Comparison of ENCODE assay signal across 27 mouse cellular contexts in genomic region chr14:85215026-85215425, GRCm38 (mm10).
"Had no signal": no experiment of that assay in that cellular context is flagged by ENCODE, and none has a peak within 500 bp of the region (broad histone marks: within the 10 kb centered on the region; RNA-seq: fewer than 3 reads in every experiment).

No protein-coding gene starts in this region.

- H3K9me3 ChIP-seq: heart, embryonic 10.5 days; heart, embryonic 12.5 days; hindbrain, embryonic 10.5 days; hindbrain, embryonic 12.5 days; kidney, embryonic 15.5 days; limb, embryonic 12.5 days; liver, embryonic 13.5 days; liver, embryonic 15.5 days had no signal

- H3K4me1 ChIP-seq: heart, embryonic 10.5 days; heart, embryonic 12.5 days; hindbrain, embryonic 10.5 days; hindbrain, embryonic 12.5 days; kidney, embryonic 15.5 days; limb, embryonic 12.5 days; liver, embryonic 13.5 days; liver, embryonic 15.5 days had no signal

- DNase-seq: gastrocnemius, adult 2 months; gastrocnemius, postnatal 10 days; gastrocnemius, postnatal 25 days; heart, adult 18-20 months; heart, postnatal 10 days; heart, postnatal 4 days; kidney, adult 11 months; kidney, adult 2 months; kidney, adult 9 months; kidney, postnatal 14 days; kidney, postnatal 36 days; layer of hippocampus, adult 9-11 months; layer of hippocampus, postnatal 36 days; liver; liver, embryonic 13.5 days had no signal

- H3K27me3 ChIP-seq: heart, embryonic 12.5 days; hindbrain, embryonic 12.5 days; kidney, embryonic 15.5 days; limb, embryonic 12.5 days; liver, embryonic 13.5 days; liver, embryonic 15.5 days had no signal

- ATAC-seq: hindbrain, embryonic 16.5 days; intestine, embryonic 16.5 days had no signal

- H3K27ac ChIP-seq: gastrocnemius, adult 2 months; heart, embryonic 10.5 days; hindbrain, embryonic 10.5 days; hindbrain, embryonic 12.5 days; hindbrain, embryonic 14.5 days; kidney, embryonic 15.5 days; kidney, postnatal 0 days; limb, embryonic 12.5 days; liver, embryonic 13.5 days; liver, embryonic 15.5 days had no signal

- H3K4me3 ChIP-seq: gastrocnemius, adult 2 months; heart, embryonic 10.5 days; heart, embryonic 12.5 days; hindbrain, embryonic 10.5 days; hindbrain, embryonic 12.5 days; kidney, embryonic 15.5 days; limb, embryonic 12.5 days; liver, embryonic 13.5 days; liver, embryonic 15.5 days had no signal

- H3K36me3 ChIP-seq: heart, embryonic 10.5 days; heart, embryonic 12.5 days; hindbrain, embryonic 10.5 days; hindbrain, embryonic 12.5 days; kidney, embryonic 15.5 days; limb, embryonic 12.5 days; liver, embryonic 13.5 days; liver, embryonic 15.5 days had no signal

- H3K9ac ChIP-seq: heart, embryonic 12.5 days; hindbrain, embryonic 12.5 days; hindbrain, embryonic 14.5 days; kidney, embryonic 15.5 days; limb, embryonic 12.5 days; liver, embryonic 13.5 days; liver, embryonic 15.5 days had no signal

- H3K4me2 ChIP-seq: heart, embryonic 12.5 days; hindbrain, embryonic 12.5 days; hindbrain, embryonic 14.5 days; kidney, embryonic 15.5 days; limb, embryonic 12.5 days; liver, embryonic 11.5 days; liver, embryonic 13.5 days; liver, embryonic 15.5 days had no signal
